Mouse (Mus musculus): Measurements from ENCODE around the gene Slc43a2. TPM values are rescaled to one million over a fixed set of nuclear protein-coding genes. Genes with fewer than 3 reads are reported as not detected.
A peak's percentile ranks its signal among the peaks of the same experiment; 100 is the strongest.

The Slc43a2 gene
- 10 to 100 TPM; 53.0 to 61.5 TPM for total RNA-seq (2021)
- long read RNA-seq, experiment 1, full-length matches to known transcripts: 5 of 64 reads
- long read RNA-seq, experiment 1, partial matches to known transcripts: 10 of 64 reads
- long read RNA-seq, experiment 1, other reads (novel, unspliced or antisense): 49 of 64 reads
- long read RNA-seq, experiment 2, partial matches to known transcripts: 27 of 54 reads
- long read RNA-seq, experiment 2, other reads (novel, unspliced or antisense): 25 of 54 reads

GRCm38 (mm10) chr11:75531469-75532242 is at the start of gene Slc43a2:
TSS of gene Slc43a2 (plus strand) at chr11:75531694.
- peak; percentile 97 to 99 for DNase-seq (ENCODE audit: low spot score in 2 of 2)
- intact Hi-C loops (cut with DNase I): no loop called here

GRCm38 (mm10) chr11:75486192-75486591 is 45.3 kb upstream of the Slc43a2 start:
- no peak for DNase-seq (ENCODE audit: low spot score in 2 of 2)
- intact Hi-C loops (cut with DNase I): no loop called here

- DNase-seq (ENCODE audit: low spot score in 2 of 2): peak; percentile 98 to 99
- intact Hi-C loops (cut with DNase I): no loop called here
These were observed 44.8 kb upstream of the Slc43a2 start, which contains the start of gene Prpf8 for GRCm38 (mm10) chr11:75486601-75487285. TSS of gene Prpf8 (plus strand) at chr11:75486816.

- intact Hi-C loops (cut with DNase I): no loop called here
- no peak for DNase-seq (ENCODE audit: low spot score in 2 of 2)
These were observed 44.0 kb upstream of the Slc43a2 start for GRCm38 (mm10) chr11:75487496-75487895.

GRCm38 (mm10) chr11:75494296-75495049 is 37.0 kb upstream of the Slc43a2 start:
- intact Hi-C loops (cut with DNase I): no loop called here
- no peak for DNase-seq (ENCODE audit: low spot score in 2 of 2)

GRCm38 (mm10) chr11:75498126-75498525 is 33.4 kb upstream of the Slc43a2 start:
- DNase-seq (ENCODE audit: low spot score in 2 of 2): no peak
- intact Hi-C loops (cut with DNase I): no loop called here

- intact Hi-C loops (cut with DNase I): no loop called here
- DNase-seq (ENCODE audit: low spot score in 2 of 2): no peak
These were observed 23.3 kb upstream of the Slc43a2 start for GRCm38 (mm10) chr11:75508162-75508561.

- DNase-seq (ENCODE audit: low spot score in 2 of 2): no peak
- intact Hi-C loops (cut with DNase I): no loop called here
These were observed 22.6 kb upstream of the Slc43a2 start for GRCm38 (mm10) chr11:75508904-75509303.

GRCm38 (mm10) chr11:75509741-75510626 is 21.5 kb upstream of the Slc43a2 start, which contains the start of gene Rilp:
TSS of gene Rilp (plus strand) at chr11:75510094.
- peak; percentile 51 to 57 for DNase-seq (ENCODE audit: low spot score in 2 of 2)
- intact Hi-C loops (cut with DNase I): loop anchor here (10.0 kb wide), 1 partner anchor 105 kb away; no protein-coding TSS in a partner anchor

- intact Hi-C loops (cut with DNase I): loop anchor here (10.0 kb wide), 1 partner anchor 106 kb away; no protein-coding TSS in a partner anchor
- DNase-seq (ENCODE audit: low spot score in 2 of 2): peak; percentile 90 to 96
These were observed 20.9 kb upstream of the Slc43a2 start for GRCm38 (mm10) chr11:75510627-75510993.

GRCm38 (mm10) chr11:75511213-75511612 is 20.3 kb upstream of the Slc43a2 start:
- intact Hi-C loops (cut with DNase I): loop anchor here (10.0 kb wide), 1 partner anchor 106 kb away; no protein-coding TSS in a partner anchor
- DNase-seq (ENCODE audit: low spot score in 2 of 2): peak; percentile 41 to 45

GRCm38 (mm10) chr11:75512301-75513018 is 19.0 kb upstream of the Slc43a2 start:
- intact Hi-C loops (cut with DNase I): loop anchor here (10.0 kb wide), 1 partner anchor 108 kb away; no protein-coding TSS in a partner anchor
- no peak for DNase-seq (ENCODE audit: low spot score in 2 of 2)

- DNase-seq (ENCODE audit: low spot score in 2 of 2): no peak
- intact Hi-C loops (cut with DNase I): loop anchor here (10.0 kb wide), 1 partner anchor 109 kb away; no protein-coding TSS in a partner anchor
These were observed 18.2 kb upstream of the Slc43a2 start, which contains the start of gene Scarf1 for GRCm38 (mm10) chr11:75513336-75513735. TSS of gene Scarf1 (plus strand) at chr11:75513540.

- no peak for DNase-seq (ENCODE audit: low spot score in 2 of 2)
- intact Hi-C loops (cut with DNase I): loop anchor here (10.0 kb wide), 1 partner anchor 110 kb away; no protein-coding TSS in a partner anchor
These were observed 16.3 kb upstream of the Slc43a2 start for GRCm38 (mm10) chr11:75515186-75515585.

- intact Hi-C loops (cut with DNase I): loop anchor here (10.0 kb wide), 1 partner anchor 115 kb away; no protein-coding TSS in a partner anchor
- DNase-seq (ENCODE audit: low spot score in 2 of 2): no peak
These were observed 11.5 kb upstream of the Slc43a2 start for GRCm38 (mm10) chr11:75519834-75520633.

- intact Hi-C loops (cut with DNase I): no loop called here
- no peak for DNase-seq (ENCODE audit: low spot score in 2 of 2)
These were observed 9.9 kb upstream of the Slc43a2 start for GRCm38 (mm10) chr11:75521609-75522008.

GRCm38 (mm10) chr11:75522793-75523192 is 8.7 kb upstream of the Slc43a2 start:
- no peak for DNase-seq (ENCODE audit: low spot score in 2 of 2)
- intact Hi-C loops (cut with DNase I): no loop called here
